Mouse (Mus musculus): ENCODE measurements around the gene Gm12166. TPM values are rescaled to one million over a fixed set of nuclear protein-coding genes. Genes with fewer than 3 reads are reported as not detected.

Gm12166 gene
- total RNA-seq, 2 experiments from 2014 or later: 0.72 to 1.4 TPM

Small RNA genes lying within 50 kb of the gene (microRNA-seq; reads per million reads assigned to microRNA genes)
- 0 reads per million in 2 experiments for gene Mir8100

Other genes starting within 250 kb of the Gm12166 start
- gene Clint1, start 200.3 kb downstream of the Gm12166 start, total RNA-seq (2021): 10 to 100 TPM; 44.9 to 51.3 TPM
- gene Lsm11, start 107.4 kb downstream of the Gm12166 start, total RNA-seq (2021): 1 to 10 TPM; 3.7 to 4.1 TPM
- gene Thg1l, start 96.8 kb downstream of the Gm12166 start, total RNA-seq (2021): 10 to 100 TPM in 1 of 2 experiments, 1 to 10 TPM in 1; 6.2 to 11.3 TPM
- under 1 TPM in 1 of 2 experiments, not detected in 1; 0.07 TPM for gene Sox30, start 72.0 kb downstream of the Gm12166 start, total RNA-seq (2021)
- gene Adam19, start 3.7 kb upstream of the Gm12166 start, total RNA-seq (2021): 10 to 100 TPM; 30.9 to 42.8 TPM
- under 1 TPM; 0.16 to 0.23 TPM for gene Nipal4, start 114.2 kb upstream of the Gm12166 start, total RNA-seq (2021)
- not detected for gene Fndc9, start 183.2 kb upstream of the Gm12166 start, total RNA-seq (2021)